Mouse (Mus musculus) myocyte (in vitro differentiated cells): Measurements from ENCODE around the gene Etv6.

Experiments
- CEBPB ChIP-seq: IDR thresholded peaks from 2 replicates; pipeline ENCODE4 v1.6.1; 2011; ENCODE audit warnings: mild to moderate bottlenecking, moderate library complexity; ENCODE audit not compliant: poor library complexity, insufficient read depth, severe bottlenecking
- MAX ChIP-seq: IDR thresholded peaks from one replicate; pipeline ENCODE4 v1.6.1; 2011; ENCODE audit warnings: low read depth, mild to moderate bottlenecking, control low read depth
- MYOD1 ChIP-seq, 3 experiments: IDR thresholded peaks; one replicate each; pipeline ENCODE4 v1.6.1; 2011; ENCODE audit warnings: control low read depth in 2 of 3, low read depth in 2 of 3, mild to moderate bottlenecking in 2 of 3, moderate library complexity in 1 of 3; ENCODE audit not compliant: insufficient read length in 2 of 3, control insufficient read depth in 1 of 3
- POLR2A ChIP-seq: IDR thresholded peaks from one replicate; pipeline ENCODE4 v1.6.1; 2011; ENCODE audit warnings: low read depth, mild to moderate bottlenecking, control low read depth, moderate library complexity; ENCODE audit not compliant: insufficient read length
- POLR2AphosphoS2 ChIP-seq: IDR thresholded peaks from one replicate; pipeline ENCODE4 v1.6.1; 2011; ENCODE audit warnings: low read depth, control low read depth; ENCODE audit not compliant: insufficient read length
- TCF12 ChIP-seq: IDR thresholded peaks from one replicate; pipeline ENCODE4 v1.6.1; 2011; ENCODE audit warnings: mild to moderate bottlenecking, control low read depth; ENCODE audit not compliant: poor library complexity, insufficient read depth, severe bottlenecking
- USF1 ChIP-seq: IDR thresholded peaks from one replicate; pipeline ENCODE4 v1.6.1; 2011; ENCODE audit warnings: low read depth, mild to moderate bottlenecking, control low read depth, moderate library complexity

GRCm38 (mm10) chr6:134117380-134117938 is 82.0 kb downstream of the Etv6 start:
- no peak for TF ChIP-seq TCF12
- no peak for TF ChIP-seq POLR2AphosphoS2
- TF ChIP-seq POLR2A, result no peak
- TF ChIP-seq USF1, result no peak
- TF ChIP-seq MAX, result no peak
- no peak for TF ChIP-seq MYOD1 (IDR thresholded peaks at IDR 0.05; ENCODE audit: control insufficient read depth in 1 of 3, insufficient read length in 2 of 3, low read depth in 2 of 3)
- TF ChIP-seq CEBPB, result no peak
